Mouse (Mus musculus) CH12.LX (cell line): ENCODE results near the gene Ube2j2. TPM values are rescaled to one million over a fixed set of nuclear protein-coding genes. Genes with fewer than 3 reads are reported as not detected.

Source experiments
- DNase-seq: peaks from one replicate; pipeline ENCODE4 v3.0.0-alpha.2; 2013; ENCODE audit errors: extremely low read depth
- H3K27ac ChIP-seq: 2 replicates; pipeline ENCODE4 v1.5.1; 2012; ENCODE audit warnings: low read depth, mild to moderate bottlenecking, control low read depth, moderate library complexity; ENCODE audit not compliant: insufficient read depth
- H3K27me3 ChIP-seq: replicated peaks from 2 replicates; pipeline ENCODE3; 2012; ENCODE audit warnings: inconsistent platforms
- H3K36me3 ChIP-seq, 2 experiments: replicated peaks in 1 of 2; 2 replicates each; pipeline versions ENCODE3 to v1.6.1; 2012; ENCODE audit warnings: inconsistent platforms in 1 of 2, low read length in 1 of 2, mild to moderate bottlenecking in 1 of 2, mixed read lengths in 1 of 2, moderate library complexity in 1 of 2; ENCODE audit not compliant: control insufficient read depth in 1 of 2, insufficient read depth in 1 of 2
- H3K4me1 ChIP-seq, 2 experiments: 2 replicates each; pipeline ENCODE4 v1.6.1; 2012; ENCODE audit warnings: inconsistent platforms in 1 of 2, moderate library complexity in 1 of 2; ENCODE audit not compliant: insufficient read depth in 2 of 2, control insufficient read depth in 1 of 2
- H3K4me2 ChIP-seq: 2 replicates; pipeline ENCODE4 v1.6.1; 2012; ENCODE audit warnings: low read depth, mild to moderate bottlenecking, control low read depth; ENCODE audit not compliant: poor library complexity, insufficient read depth, severe bottlenecking
- H3K4me3 ChIP-seq, 3 experiments: fragments of 150-350 bp in 1 of 3; sonication (generic) in 1 of 3; replicated peaks in 1 of 3; 2 replicates each; pipeline versions ENCODE3 to v1.5.1; 2011 to 2012; ENCODE audit warnings: low read depth in 2 of 3, low read length in 2 of 3, mild to moderate bottlenecking in 2 of 3, moderate library complexity in 2 of 3, control low read depth in 1 of 3, improper control_type of control experiment in 1 of 3, inconsistent platforms in 1 of 3, mixed read lengths in 1 of 3; ENCODE audit not compliant: poor library complexity in 1 of 3
- H3K79me2 ChIP-seq: replicated peaks from 2 replicates; pipeline ENCODE4 v1.6.1; 2012; ENCODE audit warnings: mild to moderate bottlenecking, moderate library complexity; ENCODE audit not compliant: control insufficient read depth, poor library complexity, insufficient read depth, severe bottlenecking; ENCODE audit errors: extremely low read depth
- H3K9ac ChIP-seq: 2 replicates; pipeline ENCODE4 v1.6.1; 2012; ENCODE audit warnings: low read depth, mild to moderate bottlenecking, control low read depth, moderate library complexity; ENCODE audit not compliant: insufficient read depth
- H3K9me3 ChIP-seq: replicated peaks from 2 replicates; pipeline ENCODE3; 2012; ENCODE audit warnings: low read length, inconsistent platforms, mixed read lengths
- BHLHE40 ChIP-seq: IDR thresholded peaks from 2 replicates; pipeline ENCODE4 v1.6.1; 2011; ENCODE audit warnings: mild to moderate bottlenecking, low read depth, low read length, improper control_type of control experiment
- CHD2 ChIP-seq: IDR thresholded peaks from 2 replicates; pipeline ENCODE4 v1.6.1; 2011; ENCODE audit warnings: low read length, improper control_type of control experiment
- CTCF ChIP-seq, 2 experiments: IDR thresholded peaks in 1 of 2; conservative IDR thresholded peaks in 1 of 2; 2 replicates each; pipeline ENCODE4 v1.5.1; 2011 to 2012; ENCODE audit warnings: low read depth in 2 of 2, low read length in 2 of 2, improper control_type of control experiment in 1 of 2, inconsistent platforms in 1 of 2, mild to moderate bottlenecking in 1 of 2, moderate library complexity in 1 of 2
- ETS1 ChIP-seq: conservative IDR thresholded peaks from 2 replicates; pipeline ENCODE4 v1.6.1; 2012; ENCODE audit warnings: low read depth, mild to moderate bottlenecking, inconsistent platforms, low read length, improper control_type of control experiment, moderate library complexity
- IRF4 ChIP-seq: IDR thresholded peaks from 2 replicates; pipeline ENCODE4 v1.6.1; 2014; ENCODE audit warnings: low read depth, mild to moderate bottlenecking, inconsistent platforms, low read length, improper control_type of control experiment
- MAZ ChIP-seq: IDR thresholded peaks from 2 replicates; pipeline ENCODE4 v1.6.1; 2012; ENCODE audit warnings: low read depth, mild to moderate bottlenecking, inconsistent platforms, low read length, improper control_type of control experiment, moderate library complexity
- MYC ChIP-seq: IDR thresholded peaks from 2 replicates; pipeline ENCODE4 v1.6.1; 2011; ENCODE audit warnings: low read depth, mild to moderate bottlenecking, improper control_type of control experiment, low read length
- RAD21 ChIP-seq: IDR thresholded peaks from 2 replicates; pipeline ENCODE4 v1.6.1; 2011; ENCODE audit warnings: low read depth, mild to moderate bottlenecking, low read length, improper control_type of control experiment, moderate library complexity
- RCOR1 ChIP-seq: conservative IDR thresholded peaks from 2 replicates; pipeline ENCODE4 v1.6.1; 2012; ENCODE audit warnings: low read depth, mild to moderate bottlenecking, inconsistent platforms, low read length, improper control_type of control experiment
- SMC3 ChIP-seq: IDR thresholded peaks from 2 replicates; pipeline ENCODE4 v1.6.1; 2011; ENCODE audit warnings: low read depth, low read length, improper control_type of control experiment
- USF2 ChIP-seq: conservative IDR thresholded peaks from 2 replicates; pipeline ENCODE4 v1.6.1; 2011; ENCODE audit warnings: low read depth, low read length, improper control_type of control experiment
- ZNF384 ChIP-seq: IDR thresholded peaks from 2 replicates; pipeline ENCODE4 v1.6.1; 2012; ENCODE audit warnings: low read depth, low read length, improper control_type of control experiment, inconsistent platforms
- dilution Hi-C: fragments of 300-500 bp; cut with MboI; formaldehyde crosslinking; loops from 2 replicates; pipeline ENCODE4 v1.14.3; 2020; ENCODE audit warnings: low sequenced_read_pairs; ENCODE audit not compliant: extremely low pct_unique_long_range_greater_than_20kb, extremely low pct_ligation_motif_present
- in situ Hi-C: fragments of 300-500 bp; cut with MboI; formaldehyde crosslinking; loops from 3 replicates; pipeline ENCODE4 v1.14.3; 2019; ENCODE audit warnings: low sequenced_read_pairs, low pct_ligation_motif_present, low pct_unique_long_range_greater_than_20kb, mixed read lengths
- polyA plus RNA-seq: library from polyadenylated mRNA; unstranded; fragments of >175 nt; gene quantifications from 2 replicates; pipeline ENCODE4 v1.2.1, GENCODE M21; 2012; ENCODE audit warnings: low read depth; ENCODE audit not compliant: insufficient read length
- total RNA-seq, 2 experiments: library from RNA; depleted of rRNA; stranded (reverse); fragments of 300-350 nt in 1 of 2; fragments of >200 nt in 1 of 2; gene quantifications; 2 replicates each; pipeline ENCODE4 v1.2.3; 2012 to 2014

The Ube2j2 gene
- total and polyA plus RNA-seq, 3 experiments = 73.5 to 144 (median 137) TPM

- Histone ChIP-seq H3K79me2 (no peaks in the 10 kb centered on the region), H3K9me3 (peaks cover 5% of the 10 kb centered on the region), H3K4me3 (no peak overlapping the region), H3K27me3 (no peaks in the 10 kb centered on the region), H3K4me2 (no peak overlapping the region), H3K4me1 (peaks cover 0 to 3% of the 10 kb centered on the region in 2 experiments; a peak in 1 of 4 replicates), H3K27ac (no peak overlapping the region), H3K36me3 (peaks cover 0 to 6% of the 10 kb centered on the region in 2 experiments), H3K9ac (no peak overlapping the region)
- in situ Hi-C loops = no loop called here
- dilution Hi-C loops = no loop called here
- TF ChIP-seq SMC3 = peak; percentile 51
- no peak for TF ChIP-seq MYC
- peak in 1 of 2 experiments; percentile 54; a peak in 2 of 4 replicates for TF ChIP-seq CTCF (conservative IDR thresholded peaks at IDR 0.05 in 1 of 2, IDR thresholded peaks at IDR 0.05 in 1 of 2; ENCODE audit: low read depth in 2 of 2, low read length in 2 of 2)
- peak; percentile 58 for TF ChIP-seq RAD21
- peak; percentile 21 for DNase-seq
These were observed 29.6 kb downstream of the Ube2j2 start for GRCm38 (mm10) chr4:155973239-155973638.

DNA sequence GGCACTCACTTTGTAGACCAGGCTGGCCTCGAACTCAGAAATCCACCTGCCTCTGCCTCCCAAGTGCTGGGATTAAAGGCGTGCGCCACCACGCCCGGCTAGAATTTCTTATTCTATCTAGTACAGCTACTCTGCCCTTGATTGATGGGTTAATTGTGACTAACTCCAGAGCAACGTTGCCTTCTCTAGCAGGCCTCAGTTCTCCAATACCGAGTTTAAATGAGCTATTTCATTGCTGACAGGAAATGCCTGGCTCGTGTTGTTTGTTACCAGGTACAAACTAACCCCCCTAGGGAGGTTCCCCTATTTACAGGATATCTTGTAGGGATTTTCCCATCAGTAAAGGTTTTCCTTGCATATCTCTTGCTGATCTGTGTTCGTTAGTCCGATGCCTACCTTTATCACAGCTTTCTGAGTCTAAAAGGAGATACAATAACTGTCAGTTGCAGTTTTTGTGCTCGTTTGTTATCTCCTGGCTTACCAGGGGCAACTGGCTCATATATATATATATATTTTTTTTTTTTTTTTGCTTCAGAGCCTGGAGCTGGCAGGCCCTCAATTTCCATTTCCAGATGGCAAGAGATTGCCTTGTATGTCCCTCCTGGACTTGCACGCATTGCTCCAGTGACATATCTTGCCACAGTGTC lies 37.9 kb downstream of the Ube2j2 start:
- no peak for DNase-seq
- peaks cover 5% of the 10 kb centered on the region for H3K9me3 ChIP-seq
- no peaks in the 10 kb centered on the region for H3K79me2 ChIP-seq
- dilution Hi-C loops (no loop called here), in situ Hi-C loops (loop anchor here (5.0 kb wide), 1 partner anchor 51 kb away; no protein-coding TSS in a partner anchor)
- no peak overlapping the region for H3K9ac ChIP-seq
- no peaks in the 10 kb centered on the region for H3K36me3 ChIP-seq
- peaks cover 3% of the 10 kb centered on the region for H3K27me3 ChIP-seq
- H3K4me2 ChIP-seq = no peak overlapping the region
- no peak for TF ChIP-seq USF2
- no peak for TF ChIP-seq CTCF (conservative IDR thresholded peaks at IDR 0.05 in 1 of 2, IDR thresholded peaks at IDR 0.05 in 1 of 2; ENCODE audit: low read depth in 2 of 2, low read length in 2 of 2)
- no peak for TF ChIP-seq ZNF384
- TF ChIP-seq BHLHE40 = no peak
- no peak for TF ChIP-seq RAD21
- no peak for TF ChIP-seq ETS1
- H3K4me3 ChIP-seq = no peak overlapping the region
- H3K4me1 ChIP-seq = no peaks in the 10 kb centered on the region
- H3K27ac ChIP-seq = no peak overlapping the region

GRCm38 (mm10) chr4:155983788-155984187 lies 40.2 kb downstream of the Ube2j2 start:
- no peaks in the 10 kb centered on the region for H3K4me1 ChIP-seq
- no peak overlapping the region for H3K9ac ChIP-seq
- dilution Hi-C loops = no loop called here
- no peaks in the 10 kb centered on the region for H3K9me3 ChIP-seq
- no peaks in the 10 kb centered on the region for H3K36me3 ChIP-seq
- DNase-seq = no peak
- H3K27me3 ChIP-seq = peaks cover 3% of the 10 kb centered on the region
- no peak overlapping the region for H3K4me2 ChIP-seq
- no peak overlapping the region for H3K27ac ChIP-seq
- H3K79me2 ChIP-seq = no peaks in the 10 kb centered on the region
- TF ChIP-seq CHD2 (no peak), RCOR1 (no peak), IRF4 (no peak), MAZ (no peak)
- TF ChIP-seq, all 38 proteins: peak for 0
- in situ Hi-C loops = loop anchor here (5.0 kb wide), 1 partner anchor 49 kb away; no protein-coding TSS in a partner anchor
- H3K4me3 ChIP-seq = no peak overlapping the region
